Mouse (Mus musculus) brain, embryonic 14.5 days (tissue): Measurements from ENCODE around the gene Tmem107.

Experiments used
- CTCF ChIP-seq: fragments of 200-500 bp; IDR thresholded peaks from 2 replicates; pipeline ENCODE4 v1.5.1; 2012; ENCODE audit warnings: inconsistent platforms, mild to moderate bottlenecking, moderate library complexity, borderline replicate concordance; ENCODE audit not compliant: insufficient read depth, insufficient read length; ENCODE audit errors: extremely low read depth
- POLR2A ChIP-seq: fragments of 200-500 bp; IDR thresholded peaks from 2 replicates; pipeline ENCODE4 v1.6.1; 2012; ENCODE audit warnings: mild to moderate bottlenecking, inconsistent platforms, borderline replicate concordance; ENCODE audit not compliant: poor library complexity, insufficient read depth, insufficient read length, severe bottlenecking; ENCODE audit errors: extremely low read depth

DNA sequence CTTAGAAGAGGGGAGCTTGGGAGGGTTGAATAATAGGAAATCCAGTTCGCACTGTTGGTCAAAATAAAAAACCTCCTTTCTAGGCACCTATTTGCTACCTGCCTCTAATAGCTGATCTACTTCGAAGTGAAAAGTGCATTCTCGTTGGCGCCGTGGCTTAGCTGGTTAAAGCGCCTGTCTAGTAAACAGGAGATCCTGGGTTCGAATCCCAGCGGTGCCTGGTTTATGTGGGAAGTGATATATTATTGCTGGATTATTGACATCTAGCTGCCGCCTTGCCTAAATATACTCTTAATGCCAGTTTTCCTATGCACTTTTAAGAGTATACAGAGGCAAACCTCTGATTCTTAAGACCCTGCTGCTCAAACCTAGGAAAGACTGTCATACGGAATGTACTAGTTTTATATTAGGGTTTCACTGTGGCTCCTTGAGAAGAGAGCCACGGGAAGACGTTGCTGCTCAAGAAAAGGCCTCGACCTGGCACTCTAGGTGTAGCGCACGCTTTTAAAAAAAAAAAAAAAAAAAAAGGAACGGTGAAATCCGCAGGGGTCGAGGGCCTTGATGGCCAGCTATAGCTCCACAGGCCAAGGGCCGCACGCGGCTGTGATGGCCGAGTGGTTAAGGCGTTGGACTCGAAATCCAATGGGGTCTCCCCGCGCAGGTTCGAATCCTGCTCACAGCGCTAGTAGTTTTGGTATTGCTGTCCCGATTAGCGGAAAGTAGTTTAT lies 39.9 kb downstream of the Tmem107 start:
- TF ChIP-seq POLR2A: no peak
- no peak for TF ChIP-seq CTCF
